Mouse (Mus musculus): ENCODE results near the gene Cfap54. TPM values are rescaled to one million over a fixed set of nuclear protein-coding genes. Genes with fewer than 3 reads are reported as not detected.

The Cfap54 gene
- polyA plus RNA-seq (2014; fragmentation: Nextera tagmentation; extraction: Ambion mirVana): 1.2 and 1.5 TPM in 2 replicates

GRCm38 (mm10) chr10:93081133-93081779 is at the start of gene Cfap54:
Cfap54 (minus strand) TSS chr10:93081618.
- peak within 1 kb of the TSS; percentile 63 for H3K4me2 ChIP-seq (ENCODE audit: low read length)
- peaks cover 19% of the 10 kb centered on the region for H3K4me1 ChIP-seq (ENCODE audit: control insufficient read depth, insufficient read depth, low read length)
- H3K4me3 ChIP-seq (ENCODE audit: low read depth, low read length): peak within 1 kb of the TSS; percentile 51
- no peaks in the 10 kb centered on the region for H3K9me3 ChIP-seq (replicated peaks; ENCODE audit: control insufficient read depth, low read length)
- H3K27ac ChIP-seq (ENCODE audit: low read depth, low read length): no peak within 1 kb of the TSS
- DNase-seq (ENCODE audit: low spot score): peak; percentile 96
- peak within 1 kb of the TSS; percentile 59 for H3K9ac ChIP-seq (ENCODE audit: low read length)
- under 1% methylated on average over 34 of the region's 34 CpGs for WGBS
- H3K36me3 ChIP-seq (ENCODE audit: control insufficient read depth, insufficient read depth, low read length): no peaks in the 10 kb centered on the region
- H3K27me3 ChIP-seq (replicated peaks; ENCODE audit: control insufficient read depth, insufficient read depth, low read length): 0 out of 2 replicates have a peak, but pooled peaks cover 4% of the 10 kb centered on the region
- peak; percentile 81 for ATAC-seq

GRCm38 (mm10) chr10:93130456-93130940 is 49.1 kb upstream of the Cfap54 start:
- no peaks in the 10 kb centered on the region for H3K36me3 ChIP-seq (ENCODE audit: control insufficient read depth, insufficient read depth, low read length)
- H3K4me3 ChIP-seq (ENCODE audit: low read depth, low read length): no peak overlapping the region
- peak overlapping the region; percentile 76 for H3K27ac ChIP-seq (ENCODE audit: low read depth, low read length)
- no peaks in the 10 kb centered on the region for H3K27me3 ChIP-seq (replicated peaks; ENCODE audit: control insufficient read depth, insufficient read depth, low read length)
- 0 out of 2 replicates have a peak overlapping the region, but pooled peaks have one; percentile 3 for H3K4me2 ChIP-seq (ENCODE audit: low read length)
- H3K9me3 ChIP-seq (replicated peaks; ENCODE audit: control insufficient read depth, low read length): no peaks in the 10 kb centered on the region
- H3K9ac ChIP-seq (ENCODE audit: low read length): no peak overlapping the region
- DNase-seq (ENCODE audit: low spot score) (no peak), ATAC-seq (peak; percentile 91)
- 0 out of 2 replicates have a peak, but pooled peaks cover 3% of the 10 kb centered on the region for H3K4me1 ChIP-seq (ENCODE audit: control insufficient read depth, insufficient read depth, low read length)
- 15% methylated on average over 10 of the region's 10 CpGs for WGBS

- 24% methylated on average over 9 of the region's 9 CpGs for WGBS
- Histone ChIP-seq H3K4me3 (ENCODE audit: low read depth, low read length) (no peak overlapping the region), H3K36me3 (ENCODE audit: control insufficient read depth, insufficient read depth, low read length) (no peaks in the 10 kb centered on the region), H3K9ac (ENCODE audit: low read length) (no peak overlapping the region), H3K9me3 (replicated peaks; ENCODE audit: control insufficient read depth, low read length) (no peaks in the 10 kb centered on the region), H3K27ac (ENCODE audit: low read depth, low read length) (peak overlapping the region; percentile 76; the same call in 1 of the 2 replicates), H3K4me1 (ENCODE audit: control insufficient read depth, insufficient read depth, low read length) (0 out of 2 replicates have a peak, but pooled peaks cover 3% of the 10 kb centered on the region), H3K4me2 (ENCODE audit: low read length) (no peak overlapping the region), H3K27me3 (replicated peaks; ENCODE audit: control insufficient read depth, insufficient read depth, low read length) (no peaks in the 10 kb centered on the region)
- DNase-seq (ENCODE audit: low spot score) (peak; percentile 88), ATAC-seq (peak; percentile 55)
Measured at GRCm38 (mm10) chr10:93129904-93130455, 48.6 kb upstream of the Cfap54 start.

GRCm38 (mm10) chr10:93129345-93129744 is 47.9 kb upstream of the Cfap54 start:
- Histone ChIP-seq H3K4me1 (ENCODE audit: control insufficient read depth, insufficient read depth, low read length) (0 out of 2 replicates have a peak, but pooled peaks cover 3% of the 10 kb centered on the region), H3K9me3 (replicated peaks; ENCODE audit: control insufficient read depth, low read length) (no peaks in the 10 kb centered on the region), H3K4me2 (ENCODE audit: low read length) (no peak overlapping the region), H3K27me3 (replicated peaks; ENCODE audit: control insufficient read depth, insufficient read depth, low read length) (no peaks in the 10 kb centered on the region), H3K27ac (ENCODE audit: low read depth, low read length) (peak overlapping the region; percentile 76; the same call in 1 of the 2 replicates), H3K36me3 (ENCODE audit: control insufficient read depth, insufficient read depth, low read length) (no peaks in the 10 kb centered on the region), H3K4me3 (ENCODE audit: low read depth, low read length) (no peak overlapping the region), H3K9ac (ENCODE audit: low read length) (no peak overlapping the region)
- ATAC-seq: no peak
- WGBS: 67% methylated on average over 1 of the region's 1 CpGs
- DNase-seq (ENCODE audit: low spot score): no peak

- WGBS: 94% methylated on average over 2 of the region's 2 CpGs
- no peak overlapping the region for H3K4me2 ChIP-seq (ENCODE audit: low read length)
- no peak for ATAC-seq
- no peak for DNase-seq (ENCODE audit: low spot score)
- H3K4me3 ChIP-seq (ENCODE audit: low read depth, low read length): no peak overlapping the region
- H3K36me3 ChIP-seq (ENCODE audit: control insufficient read depth, insufficient read depth, low read length): no peaks in the 10 kb centered on the region
- no peaks in the 10 kb centered on the region for H3K9me3 ChIP-seq (replicated peaks; ENCODE audit: control insufficient read depth, low read length)
- no peak overlapping the region for H3K9ac ChIP-seq (ENCODE audit: low read length)
- 0 out of 2 replicates have a peak, but pooled peaks cover 3% of the 10 kb centered on the region for H3K4me1 ChIP-seq (ENCODE audit: control insufficient read depth, insufficient read depth, low read length)
- H3K27me3 ChIP-seq (replicated peaks; ENCODE audit: control insufficient read depth, insufficient read depth, low read length): no peaks in the 10 kb centered on the region
- H3K27ac ChIP-seq (ENCODE audit: low read depth, low read length): no peak overlapping the region
Measured at GRCm38 (mm10) chr10:93128566-93128965, 47.1 kb upstream of the Cfap54 start.

- H3K27ac ChIP-seq (ENCODE audit: low read depth, low read length): no peak overlapping the region
- H3K4me3 ChIP-seq (ENCODE audit: low read depth, low read length): no peak overlapping the region
- H3K36me3 ChIP-seq (ENCODE audit: control insufficient read depth, insufficient read depth, low read length): no peaks in the 10 kb centered on the region
- WGBS: 91% methylated on average over 3 of the region's 3 CpGs
- H3K27me3 ChIP-seq (replicated peaks; ENCODE audit: control insufficient read depth, insufficient read depth, low read length): no peaks in the 10 kb centered on the region
- no peak for ATAC-seq
- no peaks in the 10 kb centered on the region for H3K9me3 ChIP-seq (replicated peaks; ENCODE audit: control insufficient read depth, low read length)
- DNase-seq (ENCODE audit: low spot score): no peak
- H3K9ac ChIP-seq (ENCODE audit: low read length): no peak overlapping the region
- peaks cover 14% of the 10 kb centered on the region for H3K4me1 ChIP-seq (ENCODE audit: control insufficient read depth, insufficient read depth, low read length)
- H3K4me2 ChIP-seq (ENCODE audit: low read length): no peak overlapping the region
Measured at GRCm38 (mm10) chr10:93126025-93126424, 44.6 kb upstream of the Cfap54 start.

- Histone ChIP-seq H3K4me2 (ENCODE audit: low read length) (no peak overlapping the region), H3K36me3 (ENCODE audit: control insufficient read depth, insufficient read depth, low read length) (no peaks in the 10 kb centered on the region), H3K27ac (ENCODE audit: low read depth, low read length) (no peak overlapping the region), H3K27me3 (replicated peaks; ENCODE audit: control insufficient read depth, insufficient read depth, low read length) (no peaks in the 10 kb centered on the region), H3K9ac (ENCODE audit: low read length) (no peak overlapping the region), H3K4me3 (ENCODE audit: low read depth, low read length) (no peak overlapping the region), H3K9me3 (replicated peaks; ENCODE audit: control insufficient read depth, low read length) (no peaks in the 10 kb centered on the region), H3K4me1 (ENCODE audit: control insufficient read depth, insufficient read depth, low read length) (peaks cover 11% of the 10 kb centered on the region)
- 83% methylated on average over 12 of the region's 12 CpGs for WGBS
- ATAC-seq: no peak
- no peak for DNase-seq (ENCODE audit: low spot score)
Measured at GRCm38 (mm10) chr10:93123957-93124613, 42.7 kb upstream of the Cfap54 start.

GRCm38 (mm10) chr10:93123310-93123709 is 41.9 kb upstream of the Cfap54 start:
- Histone ChIP-seq H3K4me2 (ENCODE audit: low read length) (no peak overlapping the region), H3K9ac (ENCODE audit: low read length) (no peak overlapping the region), H3K4me1 (ENCODE audit: control insufficient read depth, insufficient read depth, low read length) (peaks cover 11% of the 10 kb centered on the region), H3K4me3 (ENCODE audit: low read depth, low read length) (no peak overlapping the region), H3K27ac (ENCODE audit: low read depth, low read length) (no peak overlapping the region), H3K9me3 (replicated peaks; ENCODE audit: control insufficient read depth, low read length) (no peaks in the 10 kb centered on the region), H3K36me3 (ENCODE audit: control insufficient read depth, insufficient read depth, low read length) (no peaks in the 10 kb centered on the region), H3K27me3 (replicated peaks; ENCODE audit: control insufficient read depth, insufficient read depth, low read length) (no peaks in the 10 kb centered on the region)
- 59% methylated on average over 4 of the region's 4 CpGs for WGBS
- ATAC-seq (no peak), DNase-seq (ENCODE audit: low spot score) (no peak)
